Mouse (Mus musculus) left cerebral cortex, postnatal 25 days (tissue): ENCODE measurements around the gene Uqcrc2. TPM values are rescaled to one million over a fixed set of nuclear protein-coding genes. Genes with fewer than 3 reads are reported as not detected.
A peak's percentile ranks its signal among the peaks of the same experiment; 100 is the strongest.

ENCODE experiments used
- DNase-seq, 2 experiments: peaks; one replicate each; pipeline ENCODE4 v3.0.0; 2022; ENCODE audit warnings: low spot score in 2 of 2, mixed read lengths in 1 of 2
- intact Hi-C: fragments of 180-260 bp; cut with DNase I; formaldehyde crosslinking; loops from one replicate; pipeline ENCODE4 v1.15.1; 2025
- total RNA-seq, 2 experiments: library from RNA; stranded (reverse); gene quantifications; 2 replicates each; pipeline ENCODE4 v1.2.3; 2021

The Uqcrc2 gene
- total RNA-seq, 2 experiments from 2014 or later, result 230 to 246 TPM

DNA sequence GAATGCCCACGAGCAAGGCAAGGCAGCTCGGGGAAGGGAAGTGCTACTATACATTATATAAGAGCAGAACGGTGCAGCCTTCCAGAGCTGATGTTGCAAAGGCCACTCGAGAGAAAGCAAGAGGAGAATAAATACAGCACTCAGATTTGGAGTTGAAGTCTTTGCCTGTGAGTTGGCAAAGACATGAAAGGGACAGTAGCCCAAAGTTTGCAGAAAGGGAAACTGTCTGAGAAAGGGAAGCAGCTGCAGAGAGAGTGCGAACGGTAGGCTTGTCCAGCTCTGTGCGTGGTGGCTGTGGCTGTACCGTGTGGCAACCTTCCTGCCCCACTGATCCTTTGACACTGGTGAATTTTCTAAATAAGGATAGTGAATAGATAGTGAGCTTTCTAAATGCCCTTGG, 44.0 kb downstream of the Uqcrc2 start:
- intact Hi-C loops, result loop anchor here (5.0 to 10.0 kb wide), 2 partner anchors 48 to 236 kb away; partner anchors contain the start of gene Polr3e
- DNase-seq, result peak in 1 of 2 experiments; percentile 45

DNA sequence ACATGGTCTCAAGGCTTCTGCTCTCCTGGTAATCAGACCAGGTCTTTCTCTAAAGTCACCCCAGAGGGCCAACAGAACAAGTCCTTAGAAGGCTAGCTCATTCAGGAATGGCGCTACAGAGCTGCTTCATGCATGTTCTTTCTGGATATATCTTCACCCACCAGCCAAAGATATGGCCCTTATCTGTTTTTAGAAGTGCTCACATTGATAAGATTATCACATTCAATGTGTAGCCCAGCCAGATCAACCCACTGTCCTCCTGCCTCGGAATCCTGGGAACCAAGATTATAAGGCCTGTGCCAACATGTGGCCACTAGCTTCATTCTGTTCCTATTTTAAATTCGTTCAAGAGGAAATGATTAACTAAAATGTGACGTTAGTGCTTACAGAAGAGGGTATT, 47.0 kb downstream of the Uqcrc2 start:
- no peak for DNase-seq
- intact Hi-C loops, result no loop called here

DNA sequence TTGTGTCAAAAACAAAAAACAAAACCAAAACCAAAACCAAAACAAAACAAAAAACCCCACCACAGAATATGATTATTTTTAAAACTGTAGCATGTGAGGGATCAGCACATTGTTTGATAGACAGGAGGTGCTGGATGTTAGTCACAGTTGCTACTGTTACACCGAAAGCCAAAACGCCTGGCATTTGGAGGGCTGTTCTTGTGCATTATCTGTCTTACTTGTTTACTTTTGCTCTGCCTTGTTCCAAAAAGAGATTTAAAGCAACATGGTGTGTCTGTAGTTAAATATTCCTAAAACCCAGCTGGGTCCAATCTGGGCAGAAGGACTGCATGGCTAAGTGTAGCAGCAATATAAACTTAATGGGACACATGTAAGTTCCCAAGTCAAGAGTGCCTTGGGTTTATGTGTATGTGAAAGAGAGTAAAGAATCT, 49.8 kb downstream of the Uqcrc2 start:
- DNase-seq, result no peak
- intact Hi-C loops, result no loop called here

DNA sequence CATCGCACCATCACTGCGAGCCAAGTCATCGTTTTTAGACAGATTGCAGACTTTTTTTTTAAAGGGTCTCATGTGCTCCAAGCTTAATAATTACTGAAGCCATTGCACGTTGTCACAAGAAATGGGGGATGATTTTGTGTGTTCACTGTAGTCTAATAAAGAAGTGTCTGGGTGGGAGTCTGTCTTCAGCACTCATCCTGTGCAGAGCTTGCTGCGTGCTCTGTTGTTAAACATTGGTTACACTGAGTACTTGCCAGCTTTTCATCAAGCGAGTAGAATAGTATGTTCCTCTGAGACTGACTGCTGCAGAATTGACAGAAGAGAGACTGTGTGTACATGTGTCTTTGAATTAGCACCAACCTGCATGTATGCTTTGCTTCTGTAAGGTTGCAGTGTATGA, 50.3 kb downstream of the Uqcrc2 start:
- no peak for DNase-seq
- intact Hi-C loops, result no loop called here

DNA sequence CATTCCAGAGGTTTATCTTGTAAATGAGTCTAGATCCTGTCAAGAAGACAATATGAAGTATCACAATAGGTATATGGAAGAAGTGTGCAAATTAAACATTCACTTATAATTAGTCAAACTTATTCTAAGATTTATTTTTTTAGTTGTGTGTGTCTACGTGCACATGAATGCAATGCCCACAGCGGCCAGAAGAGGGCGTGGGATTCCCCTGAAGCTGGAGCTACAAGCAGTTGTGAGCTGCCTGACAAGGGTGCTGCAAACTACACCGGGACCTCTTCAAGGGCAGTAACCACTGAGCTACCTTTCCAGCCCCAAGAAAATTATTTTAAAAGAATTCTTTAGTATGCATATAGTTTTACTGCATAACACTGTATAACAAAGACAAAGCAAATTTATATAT, 55.7 kb downstream of the Uqcrc2 start:
- intact Hi-C loops, result no loop called here
- DNase-seq, result no peak

DNA sequence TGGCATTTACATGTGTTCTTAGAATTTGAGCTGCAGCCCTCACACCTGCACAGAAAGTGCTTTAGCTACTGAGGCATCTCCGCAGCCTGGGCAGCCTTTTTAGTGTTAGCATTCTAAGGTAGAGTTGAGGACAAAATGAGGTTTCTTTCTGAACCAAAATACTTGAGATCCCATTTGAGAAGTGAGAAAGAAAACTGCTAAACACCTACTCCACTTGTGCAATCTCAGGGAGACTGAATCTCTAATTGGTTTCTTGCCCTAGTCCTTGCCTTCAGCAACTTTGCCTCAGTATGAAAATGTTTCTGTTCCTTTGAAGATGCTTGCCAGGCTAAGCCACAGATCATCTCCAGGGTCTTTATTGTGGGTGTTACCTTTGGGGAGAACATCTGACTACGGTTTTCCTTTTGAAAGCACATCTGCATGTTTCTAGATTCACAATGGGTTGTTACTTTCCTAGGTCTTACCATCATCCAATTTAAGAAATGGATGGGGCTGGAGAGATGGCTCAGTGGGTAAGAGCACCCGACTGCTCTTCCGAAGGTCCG, 58.9 kb downstream of the Uqcrc2 start:
- peak in 1 of 2 experiments; percentile 64 for DNase-seq
- intact Hi-C loops, result loop anchor here (2.0 kb wide), 1 partner anchor 17 kb away; no protein-coding TSS in a partner anchor

DNA sequence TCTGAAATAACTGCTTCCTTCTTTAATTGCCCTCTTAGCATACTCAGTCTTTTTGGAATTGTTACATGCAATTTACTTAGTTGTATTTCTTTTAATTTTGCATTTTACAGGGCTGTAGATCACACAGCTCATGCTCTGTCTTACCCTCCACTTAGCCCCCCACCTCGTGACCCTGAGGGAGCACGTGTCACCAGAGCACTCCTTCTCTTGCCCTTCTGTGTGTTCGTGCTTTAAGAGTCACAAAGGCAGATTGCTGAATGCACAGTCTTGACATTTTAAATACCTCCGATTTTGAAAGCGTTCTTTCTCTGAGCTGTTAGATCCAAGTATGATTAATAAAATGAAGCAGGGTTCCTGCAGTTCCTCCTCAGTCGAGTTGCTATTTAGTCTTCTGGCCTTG, 60.2 kb downstream of the Uqcrc2 start:
- DNase-seq, result no peak

DNA sequence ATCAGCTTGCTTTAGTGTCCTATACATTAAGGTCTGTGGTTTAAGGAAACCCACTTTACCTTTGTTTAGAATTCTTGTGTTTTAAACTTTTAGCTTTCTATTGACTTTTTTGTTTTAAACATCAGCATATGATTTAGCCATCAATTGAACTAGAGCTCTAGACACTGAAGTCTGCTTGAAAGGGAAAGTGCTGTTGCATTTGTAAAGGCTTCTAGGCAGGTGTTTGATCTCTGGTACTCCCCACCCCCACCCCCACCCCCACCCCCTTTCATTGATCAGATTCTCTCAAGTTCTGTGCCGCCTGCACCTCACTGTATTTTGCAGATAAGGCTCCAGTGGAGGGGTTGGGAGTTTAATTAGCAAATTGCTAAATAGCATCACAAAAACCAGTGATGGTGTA, 60.7 kb downstream of the Uqcrc2 start:
- DNase-seq, result no peak
- intact Hi-C loops, result loop anchor here (2.0 kb wide), 1 partner anchor 15 kb away; no protein-coding TSS in a partner anchor

More for the DNA sequence above, 60.2 kb downstream of the Uqcrc2 start:
- intact Hi-C loops, result loop anchor here (2.0 kb wide), 1 partner anchor 16 kb away; no protein-coding TSS in a partner anchor

DNA sequence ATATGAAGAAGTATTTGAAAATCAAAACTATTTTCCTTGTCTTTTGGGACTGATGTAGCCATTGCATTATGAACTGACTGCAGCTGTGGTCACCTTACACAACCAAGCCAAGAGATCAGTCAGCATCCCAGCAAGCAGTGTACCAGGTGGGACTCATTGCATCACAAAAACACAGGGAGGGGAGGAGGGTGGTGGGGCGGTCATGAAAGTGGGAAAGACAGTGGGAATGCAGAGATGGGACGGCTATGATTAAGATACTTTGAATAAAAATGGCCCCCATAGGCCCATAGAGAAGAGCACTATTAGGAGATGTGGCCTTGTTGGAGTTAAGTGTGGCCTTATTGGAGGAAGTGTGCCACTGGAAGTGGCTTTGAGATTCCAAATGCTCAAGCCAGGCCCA, 61.4 kb downstream of the Uqcrc2 start:
- intact Hi-C loops, result no loop called here
- DNase-seq, result no peak

DNA sequence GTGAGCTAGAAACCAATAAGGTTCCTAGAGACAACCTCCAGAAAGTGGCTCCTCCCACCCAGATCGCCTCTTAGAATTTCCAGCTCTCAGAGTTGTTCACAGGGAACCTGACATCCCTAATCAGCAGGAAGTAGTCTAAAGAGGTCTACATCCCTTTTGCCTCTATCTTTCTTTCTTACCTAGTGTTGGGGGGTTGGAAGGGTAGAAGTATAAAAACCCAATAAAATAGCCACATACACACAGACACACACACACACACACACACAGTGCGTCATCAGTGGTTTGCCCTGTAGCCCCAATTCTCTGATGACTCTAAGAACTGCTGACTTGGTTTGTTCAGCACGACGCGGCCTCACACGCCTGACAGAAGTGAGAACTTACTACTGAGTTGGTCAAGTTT, 64.6 kb downstream of the Uqcrc2 start:
- intact Hi-C loops, result no loop called here
- DNase-seq, result no peak

DNA sequence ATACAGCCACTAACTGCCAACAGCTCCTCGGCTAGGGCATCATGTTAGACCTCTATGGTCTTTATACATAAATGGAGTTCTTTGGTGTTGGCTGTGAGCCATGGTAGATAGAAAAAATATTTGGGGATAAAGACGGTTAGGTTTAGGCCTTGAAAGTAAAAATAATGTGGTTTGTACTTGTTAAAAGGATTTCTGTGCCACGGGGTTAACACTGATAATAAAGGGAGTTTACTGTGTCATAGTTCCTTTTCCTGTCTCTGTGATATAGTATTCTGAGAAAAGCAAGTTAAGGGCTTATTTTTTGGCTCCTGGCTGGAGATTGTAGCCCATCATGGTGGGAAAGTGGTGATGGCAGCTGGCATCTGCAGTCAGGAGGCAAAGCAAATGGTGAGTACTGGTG, 68.9 kb downstream of the Uqcrc2 start:
- no peak for DNase-seq
- intact Hi-C loops, result no loop called here

Other genes starting within 250 kb of the Uqcrc2 start
- gene Abca16, start 225.5 kb upstream of the Uqcrc2 start, total RNA-seq, result not detected
- not detected for gene Pdzd9, start 35.2 kb downstream of the Uqcrc2 start, total RNA-seq
- 10 to 100 TPM; 70.4 to 83.7 TPM for gene Mosmo, start 42.4 kb downstream of the Uqcrc2 start, total RNA-seq
- 10 to 100 TPM; 12.2 to 18.0 TPM for gene Vwa3a, start 104.1 kb downstream of the Uqcrc2 start, total RNA-seq
- not detected for gene Gm5737, start 177.2 kb downstream of the Uqcrc2 start, total RNA-seq
- gene Eef2k, start 207.7 kb downstream of the Uqcrc2 start, total RNA-seq, result 10 to 100 TPM; 28.6 to 30.7 TPM